Mouse (Mus musculus): ENCODE measurements around the gene Tcf12.
A peak's percentile ranks its signal among the peaks of the same experiment; 100 is the strongest.

Tcf12 gene

GRCm38 (mm10) chr9:71831756-71832699 lies 279.6 kb downstream of the Tcf12 start:
- peak; percentile 85 for DNase-seq

DNA sequence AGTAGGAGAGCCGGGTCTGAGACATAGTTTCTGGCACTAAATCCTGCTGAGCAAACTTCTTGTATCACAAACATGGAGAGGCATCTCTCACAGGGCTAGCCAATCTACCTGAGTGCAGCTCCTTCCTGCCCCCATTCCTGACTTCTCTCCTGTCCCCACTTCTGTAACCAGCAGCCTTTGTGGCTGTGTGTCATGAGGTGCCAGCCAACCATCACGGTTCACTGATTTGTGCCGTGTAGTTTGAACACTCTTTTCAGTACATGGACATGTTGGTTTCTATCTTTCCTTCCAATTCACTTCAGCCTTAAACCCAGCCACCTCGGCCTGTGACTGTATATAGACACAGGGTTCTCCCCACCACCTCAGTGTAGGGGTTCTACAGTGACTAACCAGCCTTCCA lies 280.7 kb downstream of the Tcf12 start:
- DNase-seq, result no peak

- DNase-seq, result no peak
Observed at GRCm38 (mm10) chr9:71830365-71830764, 281.3 kb downstream of the Tcf12 start.

- DNase-seq, result no peak
Observed at GRCm38 (mm10) chr9:71829753-71830152, 281.9 kb downstream of the Tcf12 start.

DNA sequence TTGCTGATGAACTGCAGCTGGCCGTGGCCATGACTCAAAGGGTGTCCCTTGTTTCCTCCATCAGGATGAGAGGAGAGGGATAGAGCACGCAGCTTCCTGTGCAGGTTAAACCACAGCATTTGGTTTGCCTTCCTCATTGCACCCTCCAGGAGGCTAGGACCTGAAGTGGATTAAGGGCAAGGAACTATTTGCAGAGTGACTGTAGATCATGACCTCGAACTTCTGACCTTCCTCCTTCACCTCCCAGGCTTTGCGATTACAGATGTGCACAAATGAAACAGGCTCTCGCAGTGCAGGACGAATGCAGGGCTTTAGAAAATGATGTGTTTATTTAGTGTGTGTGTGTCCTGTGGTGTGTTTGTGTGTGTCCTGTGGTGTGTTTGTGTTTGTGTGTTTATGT lies 282.5 kb downstream of the Tcf12 start:
- no peak for DNase-seq

GRCm38 (mm10) chr9:71827371-71827770 lies 284.3 kb downstream of the Tcf12 start:
- DNase-seq, result no peak

DNA sequence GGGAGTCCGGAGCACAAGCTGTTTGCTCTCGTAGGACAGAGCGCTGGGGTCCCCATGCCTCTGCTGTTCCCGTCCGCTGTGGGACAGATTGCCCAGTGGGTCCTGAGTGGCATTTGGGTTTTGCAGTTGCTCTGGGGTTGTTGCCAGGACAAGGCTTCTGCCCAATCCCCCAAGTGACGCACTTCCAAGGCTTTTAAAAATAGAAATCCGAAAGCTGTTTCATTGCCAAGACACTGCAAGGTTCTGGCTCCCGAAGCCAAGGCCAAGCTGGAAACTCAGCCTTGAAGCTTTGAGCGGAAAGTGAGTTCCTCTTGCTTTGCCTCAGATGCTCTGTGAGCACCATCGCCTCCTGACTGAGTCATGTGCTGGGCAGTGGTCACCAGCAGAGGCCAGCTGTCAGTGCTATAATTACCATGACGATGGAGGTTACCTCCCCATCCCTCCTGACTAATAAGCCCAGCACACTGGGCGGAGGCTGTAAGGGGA lies 285.6 kb downstream of the Tcf12 start:
- DNase-seq, result peak; percentile 87

GRCm38 (mm10) chr9:71822003-71822402 lies 289.7 kb downstream of the Tcf12 start:
- DNase-seq, result no peak

DNA sequence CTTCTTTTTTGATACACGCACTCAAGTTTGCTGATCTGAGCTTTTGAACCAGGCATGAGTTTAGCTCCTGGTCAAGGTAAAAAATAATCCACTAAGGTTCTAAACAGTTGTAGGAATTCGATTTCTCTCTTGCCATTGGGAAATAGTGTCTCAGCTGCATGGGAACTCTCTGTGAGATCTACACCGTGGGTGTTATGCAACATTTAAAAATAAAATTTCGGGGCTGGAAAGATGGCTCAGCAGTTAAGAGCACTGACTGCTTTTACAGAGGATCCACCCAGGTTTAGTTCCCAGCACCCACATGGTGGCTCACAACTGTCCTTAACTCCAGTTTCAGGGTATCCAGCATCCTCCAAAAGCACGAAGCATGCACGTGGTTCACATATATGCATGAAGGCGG lies 293.2 kb downstream of the Tcf12 start:
- no peak for DNase-seq

DNA sequence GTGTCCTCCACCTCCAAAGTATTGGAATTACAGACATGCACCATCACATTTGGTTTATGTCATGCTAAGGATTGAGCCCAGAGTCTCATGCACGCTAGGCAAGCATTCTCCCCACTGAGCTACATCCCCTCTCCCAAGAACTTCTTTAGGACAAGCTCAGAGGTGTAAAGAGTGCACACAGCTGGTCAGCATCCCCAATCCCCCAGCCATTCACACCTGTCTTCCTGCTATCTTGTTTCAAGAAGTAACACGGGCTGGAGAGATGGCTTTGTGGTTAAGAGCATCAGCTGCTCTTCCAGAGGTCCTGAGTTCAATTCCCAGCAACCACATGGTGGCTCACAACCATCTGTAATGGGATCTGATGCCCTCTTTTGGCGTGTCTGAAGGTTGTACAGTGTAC lies 295.6 kb downstream of the Tcf12 start:
- no peak for DNase-seq

DNA sequence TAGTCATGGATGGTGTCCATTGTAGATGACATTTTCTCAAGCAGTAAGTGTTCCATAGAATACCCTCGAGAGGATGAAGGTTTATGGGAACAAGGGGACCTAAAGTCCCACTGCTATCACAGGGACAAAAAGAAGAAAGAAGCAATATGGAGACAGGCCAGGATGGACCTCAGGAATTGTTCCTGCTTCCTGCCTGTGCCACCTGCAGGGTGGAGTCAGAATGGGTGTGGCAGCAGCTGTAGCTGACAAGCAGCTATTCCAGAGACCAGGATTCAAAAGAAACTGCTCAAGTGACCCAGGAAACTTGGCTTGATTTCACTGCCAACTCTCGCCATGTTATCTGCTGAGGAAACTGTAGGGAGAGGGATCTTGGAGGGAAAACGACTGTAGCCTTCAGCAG lies 298.1 kb downstream of the Tcf12 start:
- no peak for DNase-seq

DNA sequence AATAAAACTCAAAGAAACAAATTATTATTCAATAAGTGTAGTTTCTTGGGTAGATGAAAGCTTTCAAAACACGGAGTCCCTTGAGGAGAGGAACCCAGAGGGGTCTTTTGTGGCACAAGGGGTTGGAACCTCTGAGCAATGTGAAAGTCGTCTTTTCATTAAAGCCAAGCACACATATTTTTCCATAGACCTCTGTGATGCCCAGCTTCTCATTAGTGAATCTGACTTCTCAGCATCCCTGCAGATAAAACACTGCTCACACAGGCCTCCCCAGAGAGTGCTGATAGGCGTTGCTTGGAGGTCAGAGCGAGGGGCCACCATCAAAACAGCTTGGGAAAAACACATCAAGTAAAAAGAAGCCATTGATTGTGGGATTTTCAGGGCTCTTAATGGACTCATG lies 298.8 kb downstream of the Tcf12 start:
- no peak for DNase-seq

- peak; percentile 68 for DNase-seq
Observed at GRCm38 (mm10) chr9:71812402-71812801, 299.3 kb downstream of the Tcf12 start.

GRCm38 (mm10) chr9:71811404-71811803 lies 300.3 kb downstream of the Tcf12 start:
- DNase-seq, result no peak

- DNase-seq, result no peak
Observed at GRCm38 (mm10) chr9:71810723-71811122, 300.9 kb downstream of the Tcf12 start.

DNA sequence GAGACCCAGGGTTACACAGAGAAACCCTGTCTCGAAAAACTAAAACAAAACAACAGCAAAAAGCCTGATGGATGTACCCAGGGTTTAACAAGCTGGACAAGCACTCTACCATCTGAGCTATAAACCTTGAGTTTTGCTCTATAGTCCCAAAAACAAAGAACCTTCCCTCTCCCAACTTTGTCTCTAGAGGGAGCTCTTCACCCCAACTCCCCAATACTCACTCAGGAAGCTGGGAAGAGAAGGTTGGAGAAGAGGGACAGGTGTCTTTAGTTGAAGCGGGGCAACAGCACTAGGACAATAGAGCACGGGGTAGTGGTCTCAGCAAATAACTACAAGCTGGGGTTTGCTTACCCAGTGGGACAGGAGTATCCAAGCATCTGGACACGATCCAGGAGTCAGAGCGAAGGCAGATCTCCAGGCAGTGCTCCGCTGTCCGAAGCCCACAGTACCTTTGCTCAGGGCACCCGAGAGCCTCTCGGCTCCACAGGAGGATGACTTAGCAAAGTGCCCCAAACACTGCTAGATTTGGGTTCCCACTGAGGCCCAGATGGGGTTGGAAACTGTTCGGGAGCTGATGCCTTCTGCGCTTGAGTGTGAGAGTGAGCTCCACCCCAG lies 302.9 kb downstream of the Tcf12 start:
- no peak for DNase-seq

DNA sequence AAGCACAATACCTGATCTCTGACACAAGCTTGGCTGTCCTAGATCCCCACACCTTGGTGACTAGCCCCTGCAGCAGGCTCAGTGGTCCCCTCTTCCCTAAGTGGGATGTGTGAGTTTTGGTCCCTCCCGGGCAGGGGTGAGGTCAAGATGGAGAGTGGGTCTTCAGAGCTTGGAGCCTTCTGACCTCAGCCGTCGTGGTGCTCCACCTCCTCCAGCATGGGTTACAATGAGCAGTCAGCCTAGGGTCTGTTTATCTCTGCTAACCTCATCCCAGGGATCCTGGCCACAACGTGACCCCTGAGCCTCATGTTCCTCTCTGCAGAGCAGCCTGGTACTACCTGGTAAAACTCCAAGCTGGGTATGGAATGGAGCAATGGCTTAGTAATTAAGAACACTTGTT lies 303.9 kb downstream of the Tcf12 start:
- no peak for DNase-seq

- DNase-seq, result peak; percentile 90
Observed at GRCm38 (mm10) chr9:71806422-71806805, 305.3 kb downstream of the Tcf12 start.

DNA sequence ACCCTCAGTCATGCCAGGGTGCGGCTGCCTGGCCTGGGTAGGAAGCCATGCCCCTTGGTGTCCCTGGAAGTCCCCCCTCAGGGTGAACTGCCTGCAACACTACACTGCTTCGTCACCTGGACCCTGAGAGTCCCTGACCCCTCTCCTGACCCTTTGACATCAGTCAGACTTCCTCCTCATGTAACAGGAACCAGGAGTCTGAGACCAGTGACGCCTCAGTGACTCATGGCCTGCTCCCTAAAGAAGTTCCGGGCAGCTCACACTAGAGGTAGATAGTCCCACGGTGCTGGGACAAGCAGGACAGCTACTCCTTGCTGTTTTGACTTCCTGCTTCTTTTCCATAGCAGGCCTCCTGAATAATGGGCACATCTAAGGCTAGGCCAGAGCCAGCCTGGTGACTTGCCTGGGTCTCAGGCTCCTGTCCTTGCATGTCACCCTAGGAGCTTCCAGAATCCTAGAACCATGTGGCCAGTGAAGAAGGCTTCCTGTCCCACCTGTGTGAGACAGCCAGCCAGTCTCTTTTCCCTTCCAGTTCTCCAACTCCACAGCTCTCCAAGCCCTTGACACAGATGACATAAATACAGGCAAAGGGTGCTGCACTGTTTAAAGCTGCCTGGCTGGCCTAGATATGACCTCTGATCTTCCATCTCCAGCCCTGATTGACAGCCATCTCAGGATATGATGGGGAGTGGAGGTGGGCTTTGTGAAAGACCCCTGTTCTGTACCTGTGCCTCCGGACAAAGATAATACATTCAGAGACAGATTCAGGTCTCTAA lies 305.8 kb downstream of the Tcf12 start:
- no peak for DNase-seq

DNA sequence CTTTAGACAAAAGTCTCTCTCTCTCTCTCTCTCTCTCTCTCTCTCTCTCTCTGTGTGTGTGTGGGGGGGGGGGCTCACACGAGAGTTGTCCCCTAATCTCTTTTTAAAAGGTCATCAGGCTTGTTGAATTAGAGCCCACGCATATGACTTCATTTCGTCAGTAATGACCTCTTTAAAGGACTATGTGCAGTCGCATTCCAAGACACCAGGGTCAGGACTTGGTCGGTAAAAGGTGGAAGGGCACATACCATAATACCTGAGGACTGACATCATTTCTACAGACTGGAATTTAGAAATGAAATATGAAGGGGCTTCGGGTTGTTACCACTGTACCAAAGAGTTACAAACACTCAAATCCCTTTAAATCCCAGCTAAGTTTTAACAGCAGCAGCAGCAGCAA lies 307.6 kb downstream of the Tcf12 start:
- DNase-seq, result no peak

DNA sequence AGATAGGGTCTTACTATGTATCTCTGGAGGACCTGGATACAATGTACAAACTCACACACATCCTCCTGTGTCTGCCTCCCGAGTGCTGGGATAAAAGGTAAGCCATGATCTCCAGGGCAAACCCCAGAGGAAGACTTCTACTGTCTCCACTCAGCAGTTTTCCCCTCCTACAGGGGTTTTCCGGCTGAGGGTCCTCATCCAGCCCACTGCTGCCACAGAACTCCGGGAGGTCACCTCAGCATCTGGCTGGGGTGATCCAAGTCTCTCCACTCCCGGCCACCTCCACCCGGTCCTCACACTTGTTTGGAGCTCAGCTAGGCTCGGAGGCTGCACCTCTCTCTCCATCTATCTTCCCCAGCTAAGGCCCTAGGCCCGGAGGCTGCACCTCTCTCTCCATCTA lies 308.4 kb downstream of the Tcf12 start:
- DNase-seq, result no peak

- DNase-seq, result no peak
Observed at GRCm38 (mm10) chr9:71799598-71799997, 312.1 kb downstream of the Tcf12 start.

DNA sequence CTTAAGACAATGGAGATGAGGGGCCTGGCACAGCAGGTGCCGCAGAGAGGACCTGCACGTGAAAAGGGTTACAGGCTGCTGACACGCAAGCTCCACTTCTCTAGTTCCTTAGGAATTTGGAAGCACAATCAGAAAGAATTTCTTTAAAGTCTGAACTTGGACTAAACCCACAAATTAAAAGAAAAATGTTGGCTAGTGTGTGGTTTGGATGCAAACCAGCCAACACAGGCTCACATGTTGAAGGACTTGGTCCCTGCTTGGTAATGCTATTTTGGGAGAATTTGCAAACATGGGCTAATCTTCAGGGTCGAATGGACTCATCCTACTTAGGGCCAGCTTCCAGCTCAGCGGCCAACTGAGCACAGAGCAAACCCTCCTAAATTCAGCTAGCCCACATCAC lies 313.5 kb downstream of the Tcf12 start:
- peak; percentile 39 for DNase-seq

Measured in lung, postnatal 10 days (tissue).